Mouse (Mus musculus) heart, postnatal 0 days (tissue): ENCODE results near the gene Iah1.

Source experiments
- CTCF ChIP-seq: IDR thresholded peaks from 2 replicates; pipeline ENCODE4 v1.5.1; 2016; ENCODE audit warnings: antibody characterized with exemption, control low read depth, low read depth
- EP300 ChIP-seq: IDR thresholded peaks from 2 replicates; pipeline ENCODE4 v1.6.1; 2016; ENCODE audit warnings: antibody characterized with exemption, low read depth

DNA sequence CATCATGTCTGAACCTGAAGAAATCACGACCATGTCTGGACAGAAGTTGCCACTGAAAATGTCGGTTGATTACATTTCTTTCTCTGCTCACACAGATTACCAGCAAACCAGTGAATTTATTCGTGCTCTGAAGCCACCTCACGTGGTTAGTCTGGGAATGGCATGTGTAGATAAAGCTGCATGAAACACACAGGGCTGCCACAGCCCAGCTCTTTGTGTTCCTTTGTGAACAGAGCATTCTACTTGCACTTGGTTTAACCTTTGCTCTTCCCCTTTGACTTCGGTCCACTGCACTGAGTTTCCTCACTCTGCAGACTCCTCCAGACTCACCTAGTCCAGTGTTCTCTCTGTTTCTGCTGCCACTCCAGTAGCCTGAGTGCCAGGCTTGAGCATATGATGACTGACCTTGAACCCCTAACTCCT lies 13.8 kb upstream of the Iah1 start:
- no peak for TF ChIP-seq CTCF
- no peak for TF ChIP-seq EP300
